Mouse (Mus musculus): ENCODE measurements around the gene Olfr829. TPM values are rescaled to one million over a fixed set of nuclear protein-coding genes. Genes with fewer than 3 reads are reported as not detected.
"Not testable (repeated sequence)": the region's sequence is repeated elsewhere in the genome, so short reads cannot be mapped to it uniquely, and the experiment has no call there.

The Olfr829 gene
- polyA plus RNA-seq (2015; fragmentation: Nextera tagmentation; extraction: Ambion mirVana), result not detected in 2 replicates

- Histone ChIP-seq H3K27me3 (replicated peaks; ENCODE audit: control insufficient read depth, insufficient read depth, low read length) (no peaks in the 10 kb centered on the region), H3K27ac (ENCODE audit: low read length) (no peak within 1 kb of the TSS), H3K4me1 (replicated peaks; ENCODE audit: control insufficient read depth, insufficient read depth, low read length) (no peaks in the 10 kb centered on the region), H3K4me3 (replicated peaks; ENCODE audit: low read length) (no peak within 1 kb of the TSS), H3K4me2 (ENCODE audit: low read length) (no peak within 1 kb of the TSS), H3K36me3 (ENCODE audit: control insufficient read depth, insufficient read depth) (no peaks in the 10 kb centered on the region), H3K9ac (replicated peaks; ENCODE audit: low read depth, low read length) (no peak within 1 kb of the TSS), H3K9me3 (ENCODE audit: control insufficient read depth, low read length) (peaks cover 2% of the 10 kb centered on the region; the same call in 1 of the 2 replicates)
- ATAC-seq, result no peak
- 76% methylated on average over 1 of the region's 1 CpGs for WGBS
Measured at GRCm38 (mm10) chr9:18854633-18855032, at the start of gene Olfr829. TSS of gene Olfr829 (plus strand) at chr9:18854933.

- no peak within 1 kb of the TSS for H3K27ac ChIP-seq (ENCODE audit: low read length)
- H3K4me1 ChIP-seq (replicated peaks; ENCODE audit: control insufficient read depth, insufficient read depth, low read length), result no peaks in the 10 kb centered on the region
- H3K4me2 ChIP-seq (ENCODE audit: low read length), result no peak within 1 kb of the TSS
- ATAC-seq, result no peak
- no peaks in the 10 kb centered on the region for H3K9me3 ChIP-seq (ENCODE audit: control insufficient read depth, low read length)
- H3K36me3 ChIP-seq (ENCODE audit: control insufficient read depth, insufficient read depth), result no peaks in the 10 kb centered on the region
- no peak within 1 kb of the TSS for H3K9ac ChIP-seq (replicated peaks; ENCODE audit: low read depth, low read length)
- H3K27me3 ChIP-seq (replicated peaks; ENCODE audit: control insufficient read depth, insufficient read depth, low read length), result no peaks in the 10 kb centered on the region
- no peak within 1 kb of the TSS for H3K4me3 ChIP-seq (replicated peaks; ENCODE audit: low read length)
Measured at GRCm38 (mm10) chr9:18819426-18819825, 35.3 kb upstream of the Olfr829 start, which contains the start of gene Olfr828. TSS of gene Olfr828 (minus strand) at chr9:18819526.

- H3K4me3 ChIP-seq (replicated peaks; ENCODE audit: low read length), result no peak within 1 kb of the TSS
- H3K9me3 ChIP-seq (ENCODE audit: control insufficient read depth, low read length), result no peaks in the 10 kb centered on the region
- H3K27ac ChIP-seq (ENCODE audit: low read length), result no peak within 1 kb of the TSS
- no peak within 1 kb of the TSS for H3K9ac ChIP-seq (replicated peaks; ENCODE audit: low read depth, low read length)
- ATAC-seq, result no peak
- no peaks in the 10 kb centered on the region for H3K4me1 ChIP-seq (replicated peaks; ENCODE audit: control insufficient read depth, insufficient read depth, low read length)
- H3K27me3 ChIP-seq (replicated peaks; ENCODE audit: control insufficient read depth, insufficient read depth, low read length), result no peaks in the 10 kb centered on the region
- no peak within 1 kb of the TSS for H3K4me2 ChIP-seq (ENCODE audit: low read length)
- H3K36me3 ChIP-seq (ENCODE audit: control insufficient read depth, insufficient read depth), result no peaks in the 10 kb centered on the region
Measured at GRCm38 (mm10) chr9:18874393-18874792, 19.7 kb downstream of the Olfr829 start, which contains the start of gene Olfr830. TSS of gene Olfr830 (plus strand) at chr9:18874693.

GRCm38 (mm10) chr9:18907699-18908098 lies 53.0 kb downstream of the Olfr829 start:
- 69% methylated on average over 2 of the region's 2 CpGs for WGBS
- H3K9me3 ChIP-seq (ENCODE audit: control insufficient read depth, low read length); H3K36me3 ChIP-seq (ENCODE audit: control insufficient read depth, insufficient read depth); H3K4me2 ChIP-seq (ENCODE audit: low read length); ATAC-seq; H3K4me1 ChIP-seq (replicated peaks; ENCODE audit: control insufficient read depth, insufficient read depth, low read length); H3K4me3 ChIP-seq (replicated peaks; ENCODE audit: low read length); H3K9ac ChIP-seq (replicated peaks; ENCODE audit: low read depth, low read length); H3K27me3 ChIP-seq (replicated peaks; ENCODE audit: control insufficient read depth, insufficient read depth, low read length); H3K27ac ChIP-seq (ENCODE audit: low read length): not testable (repeated sequence)

Other genes with a start within 250 kb of the Olfr829 start
- gene Muc16, start 180.4 kb upstream of the Olfr829 start, polyA plus RNA-seq (2015; fragmentation: Nextera tagmentation; extraction: Ambion mirVana), result not detected in 2 replicates
- gene Olfr24, start 90.9 kb upstream of the Olfr829 start, polyA plus RNA-seq (2015; fragmentation: Nextera tagmentation; extraction: Ambion mirVana), result not detected in 2 replicates
- gene Olfr828, start 35.4 kb upstream of the Olfr829 start, polyA plus RNA-seq (2015; fragmentation: Nextera tagmentation; extraction: Ambion mirVana), result not detected in 2 replicates
- not detected in 2 replicates for gene Olfr830, start 19.8 kb downstream of the Olfr829 start, polyA plus RNA-seq (2015; fragmentation: Nextera tagmentation; extraction: Ambion mirVana)
- not detected in 2 replicates for gene Olfr832, start 82.2 kb downstream of the Olfr829 start, polyA plus RNA-seq (2015; fragmentation: Nextera tagmentation; extraction: Ambion mirVana)
- gene Olfr834, start 133.1 kb downstream of the Olfr829 start, polyA plus RNA-seq (2015; fragmentation: Nextera tagmentation; extraction: Ambion mirVana), result not detected in 2 replicates
- gene Olfr835, start 177.8 kb downstream of the Olfr829 start, polyA plus RNA-seq (2015; fragmentation: Nextera tagmentation; extraction: Ambion mirVana), result not detected in 2 replicates

Measured in forebrain, embryonic 16.5 days (tissue).